ENCODE assay signal across 26 mouse cellular contexts in the genomic region with DNA sequence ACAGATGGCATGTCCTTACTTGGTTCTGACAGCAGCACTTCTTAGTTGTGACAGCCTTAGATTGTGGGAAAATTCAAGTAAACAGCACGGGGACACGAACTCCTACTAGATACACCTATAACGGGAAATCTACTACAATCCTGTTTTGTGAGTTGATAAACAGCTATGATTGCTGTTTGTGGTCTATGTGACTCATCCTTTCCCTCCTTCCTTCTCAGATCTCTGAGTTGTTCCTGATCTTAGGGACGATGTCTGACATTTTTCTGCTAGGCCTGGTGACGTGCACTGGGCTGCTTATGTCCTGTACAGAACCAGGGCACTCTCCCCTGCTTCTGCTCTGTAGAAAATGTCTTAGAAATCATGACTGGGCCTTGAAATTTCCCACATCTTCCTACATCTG. TPM values are rescaled to one million over a fixed set of nuclear protein-coding genes. Genes with fewer than 3 reads are reported as not detected.
"Had no signal": no experiment of that assay in that cellular context is flagged by ENCODE, and none has a peak within 500 bp of the region (broad histone marks: within the 10 kb centered on the region; RNA-seq: fewer than 3 reads in every experiment).

No protein-coding gene starts in this region.

- H3K36me3 ChIP-seq: liver, embryonic 15.5 days had no signal

- H3K27me3 ChIP-seq: heart, embryonic 12.5 days; hindbrain, embryonic 13.5 days; hindbrain, embryonic 15.5 days; kidney, embryonic 15.5 days; limb, embryonic 13.5 days; liver, embryonic 13.5 days; liver, embryonic 15.5 days had no signal

- H3K4me3 ChIP-seq: gastrocnemius, adult 2 months; heart, embryonic 10.5 days; heart, embryonic 12.5 days; hindbrain, embryonic 13.5 days; hindbrain, embryonic 15.5 days; kidney, embryonic 15.5 days; layer of hippocampus, adult 2 months; left cerebral cortex, adult 2 months; limb, embryonic 13.5 days; liver, embryonic 13.5 days; liver, embryonic 15.5 days had no signal

- H3K27ac ChIP-seq: gastrocnemius, adult 2 months; heart, embryonic 10.5 days; hindbrain, embryonic 13.5 days; hindbrain, embryonic 15.5 days; hindbrain, postnatal 0 days; kidney, embryonic 15.5 days; kidney, postnatal 0 days; layer of hippocampus, adult 2 months; left cerebral cortex, adult 2 months; limb, embryonic 13.5 days; liver, embryonic 13.5 days; liver, embryonic 15.5 days had no signal

- H3K9me3 ChIP-seq: heart, embryonic 10.5 days; heart, embryonic 12.5 days; hindbrain, embryonic 13.5 days; hindbrain, embryonic 15.5 days; kidney, embryonic 15.5 days; limb, embryonic 13.5 days; liver, embryonic 13.5 days; liver, embryonic 15.5 days had no signal

- H3K4me1 ChIP-seq: limb, embryonic 13.5 days had no signal

- DNase-seq: gastrocnemius, adult 2 months; gastrocnemius, postnatal 10 days; gastrocnemius, postnatal 25 days; heart, adult 18-20 months; heart, postnatal 10 days; heart, postnatal 4 days; kidney, adult 11 months; kidney, adult 2 months; kidney, adult 9 months; kidney, postnatal 14 days; kidney, postnatal 4 days; liver; liver, embryonic 13.5 days; liver, postnatal 0 days had no signal

RNA-seq across cellular contexts. Expression of gene Mall, which starts 31.9 kb away (rescaled TPM):
- total RNA-seq: granulocyte monocyte progenitor cell, adult 5-6 weeks had no signal
